Mouse (Mus musculus): ENCODE measurements around the gene Gnpda2. TPM values are rescaled to one million over a fixed set of nuclear protein-coding genes. Genes with fewer than 3 reads are reported as not detected.

The Gnpda2 gene
- polyA plus RNA-seq (2014; fragmentation: Illumina TruSeq; extraction: RNeasy Lipid Tissue Mini Kit (QIAGEN cat#74804); ENCODE audit: low read depth, low replicate concordance) = 198 TPM

DNA sequence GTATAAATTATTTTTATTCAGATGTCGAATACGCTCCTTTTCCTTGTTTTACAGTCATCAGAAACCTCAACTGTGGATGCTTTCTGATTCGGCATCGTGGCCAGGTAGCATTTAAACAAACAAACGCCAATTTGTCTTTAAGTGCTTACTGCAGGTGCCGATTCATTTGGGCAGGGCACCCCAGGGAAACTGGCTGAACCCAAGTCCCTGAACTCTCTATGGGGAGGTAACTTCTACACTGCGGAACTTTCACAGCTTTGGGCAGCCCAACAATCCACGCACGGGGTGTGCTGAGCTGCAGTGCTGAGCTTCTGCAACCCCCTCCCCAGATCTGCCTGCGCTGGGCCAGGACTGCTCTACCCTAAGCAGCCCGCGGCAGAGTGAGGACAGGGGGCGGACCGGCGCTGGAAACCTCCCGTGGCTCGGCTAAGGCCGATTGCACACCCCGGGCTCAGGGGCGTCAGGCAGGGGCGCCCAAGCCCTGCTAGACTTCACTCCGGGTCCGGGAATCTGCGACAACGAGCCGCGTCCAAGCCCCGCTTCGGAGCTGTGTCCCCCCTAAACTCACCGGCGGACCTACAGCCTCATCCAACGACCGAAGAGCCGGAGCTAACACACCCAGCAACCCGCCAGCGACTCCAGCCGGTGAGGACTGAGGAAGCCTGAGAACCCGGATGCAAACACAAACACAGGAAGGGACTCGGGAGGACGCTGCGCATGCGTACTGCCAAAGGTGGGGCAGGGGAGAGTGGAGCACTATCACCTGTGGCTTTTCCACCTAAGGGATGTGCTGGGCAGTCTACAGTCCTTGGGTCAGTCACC, at the start of gene Gnpda2:
Gene Gnpda2 (minus strand): TSS at position 701 of the 822 bp plus-strand sequence.

DNA sequence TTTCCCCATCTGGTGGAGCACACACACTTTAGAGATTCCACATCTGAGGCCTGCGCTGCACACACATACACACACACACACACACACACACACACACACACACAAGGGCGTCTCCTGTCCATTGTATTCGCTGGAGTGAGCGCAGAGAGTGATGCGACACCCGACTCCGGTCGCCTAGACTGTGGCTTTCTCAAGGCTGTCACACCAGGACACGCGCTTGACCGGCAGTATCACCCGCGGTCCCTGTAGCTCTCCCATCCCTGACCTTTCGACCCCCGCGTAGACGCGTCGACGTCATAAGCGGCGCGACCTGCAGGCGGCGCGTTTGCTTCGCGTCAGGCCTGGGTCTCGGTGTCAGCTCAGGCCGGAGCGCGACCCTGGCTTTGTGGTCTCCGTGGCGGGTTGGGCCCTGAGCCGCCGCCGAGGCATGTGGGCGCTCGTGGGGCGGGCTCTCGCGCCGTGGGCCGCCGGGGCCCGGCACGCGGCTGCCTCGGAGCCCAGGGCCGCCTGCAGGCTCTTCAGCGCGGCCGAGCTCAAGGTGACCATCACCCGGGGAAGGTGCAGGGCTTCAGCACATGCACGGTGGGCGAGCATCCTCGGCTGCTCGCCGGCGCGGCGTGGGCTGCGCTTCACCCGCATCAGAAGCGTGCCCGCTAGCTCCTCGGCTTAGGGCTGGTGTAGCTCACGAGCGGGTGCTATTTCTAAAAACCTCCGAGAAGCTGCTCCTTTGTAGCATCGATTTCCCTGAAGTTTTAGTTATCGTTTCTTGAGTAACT, 35.3 kb downstream of the Gnpda2 start, which contains the start of gene Guf1:
Gene Guf1 (plus strand): TSS at position 296 of the 776 bp plus-strand sequence.

DNA sequence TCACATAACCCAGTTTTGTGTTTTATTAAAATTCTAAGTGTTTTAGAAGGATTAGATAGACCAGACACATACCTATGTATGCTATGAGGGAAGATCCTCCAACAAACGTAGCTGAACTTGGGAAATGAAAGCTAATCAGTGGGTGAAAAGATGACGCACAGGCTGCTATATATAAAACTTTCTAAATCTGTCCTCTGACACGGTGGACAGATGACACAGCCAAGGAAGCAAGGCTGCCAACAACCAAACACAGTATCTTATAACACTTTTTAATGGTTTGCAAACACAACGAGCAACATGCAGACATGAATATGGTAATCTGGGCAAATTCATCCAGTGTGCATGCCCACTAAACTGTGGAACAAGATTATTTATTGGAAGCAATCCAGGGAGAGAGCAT, 49.7 kb downstream of the Gnpda2 start, which contains the start of gene Yipf7:
Gene Yipf7 (minus strand): TSS at position 160 of the 400 bp plus-strand sequence.

Other genes starting within 250 kb of the Gnpda2 start
- gene Yipf7, start 49.7 kb downstream of the Gnpda2 start, polyA plus RNA-seq (2014; fragmentation: Illumina TruSeq; extraction: RNeasy Lipid Tissue Mini Kit (QIAGEN cat#74804); ENCODE audit: low read depth, low replicate concordance) = 2.1 TPM
- gene Guf1, start 35.4 kb downstream of the Gnpda2 start, polyA plus RNA-seq (2014; fragmentation: Illumina TruSeq; extraction: RNeasy Lipid Tissue Mini Kit (QIAGEN cat#74804); ENCODE audit: low read depth, low replicate concordance) = 17.2 TPM